Mouse (Mus musculus): Measurements from ENCODE around the gene Lrrc49.

GRCm38 (mm10) chr9:60530310-60530709, 157.6 kb downstream of the Lrrc49 start:
- TF ChIP-seq FLI1 (IDR thresholded peaks at IDR 0.05; ENCODE audit: low read length) (no peak), GATA1 (IDR thresholded peaks at IDR 0.05; ENCODE audit: borderline replicate concordance, low read length) (no peak)

Data from megakaryocyte, embryonic 14.5 days (primary cell).